Mouse (Mus musculus) spleen, postnatal 14 days (tissue): Measurements from ENCODE around the gene Nek1.
A peak's percentile ranks its signal among the peaks of the same experiment; 100 is the strongest.
"Not testable (repeated sequence)": the region's sequence is repeated elsewhere in the genome, so short reads cannot be mapped to it uniquely, and the experiment has no call there.

Experiments used
- DNase-seq, 2 experiments: peaks; one replicate each; pipeline ENCODE4 v3.0.0; 2021 to 2022; ENCODE audit warnings: low spot score in 2 of 2

The Nek1 gene

DNA sequence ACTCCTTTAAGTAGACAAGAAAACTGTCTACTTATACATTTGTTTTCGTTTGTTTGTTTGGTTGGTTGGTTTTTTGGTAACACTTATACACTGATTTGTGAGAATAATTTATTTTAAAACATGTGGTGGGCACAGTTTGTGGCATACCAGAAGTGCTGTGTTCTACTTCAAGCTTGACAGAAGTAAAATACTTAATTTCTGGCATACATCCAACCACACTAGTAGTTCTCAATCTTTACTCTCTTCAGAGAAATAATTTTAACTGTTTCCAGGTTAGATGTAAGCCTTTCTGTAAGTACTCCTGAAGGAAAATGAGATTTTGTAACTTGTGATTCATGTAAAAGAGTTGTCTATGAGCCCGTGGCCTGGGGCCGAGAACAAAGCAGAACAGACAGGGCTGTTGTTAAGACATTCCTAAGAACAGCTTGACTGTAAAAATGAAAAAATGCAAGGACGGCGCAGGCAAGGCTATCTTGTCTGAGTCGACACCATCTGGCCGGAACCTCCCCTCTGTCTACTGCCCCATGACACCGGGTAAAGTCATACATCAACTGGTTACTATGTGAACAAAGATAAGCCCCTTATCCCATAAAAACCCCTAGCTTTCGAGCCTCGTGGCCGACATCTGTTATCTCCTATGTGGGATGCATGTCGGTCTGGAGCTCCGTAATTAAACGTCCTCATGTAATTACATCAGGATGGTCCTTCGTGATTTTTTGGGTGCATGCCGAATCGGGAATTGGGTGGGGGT is 8.6 kb upstream of the Nek1 start:
- not testable (repeated sequence) for DNase-seq

DNA sequence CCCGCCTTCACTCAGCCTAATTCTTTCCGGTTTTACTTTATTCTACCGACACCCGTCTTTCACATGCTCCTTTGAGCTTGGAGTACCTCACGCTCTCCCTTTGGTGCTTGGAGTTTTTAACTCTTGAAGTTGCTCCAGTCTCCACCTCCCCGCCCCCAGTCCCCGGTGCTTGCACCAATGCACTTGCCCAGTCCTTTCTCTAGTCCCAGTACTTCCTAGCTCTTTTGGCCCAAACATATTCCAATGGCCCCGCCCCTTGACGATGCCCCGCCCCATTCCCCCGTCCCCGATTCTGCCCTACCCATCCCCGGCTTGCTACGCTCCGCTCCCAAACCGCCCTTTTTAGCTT is 460 bp upstream of the Nek1 start:
- no peak for DNase-seq

DNA sequence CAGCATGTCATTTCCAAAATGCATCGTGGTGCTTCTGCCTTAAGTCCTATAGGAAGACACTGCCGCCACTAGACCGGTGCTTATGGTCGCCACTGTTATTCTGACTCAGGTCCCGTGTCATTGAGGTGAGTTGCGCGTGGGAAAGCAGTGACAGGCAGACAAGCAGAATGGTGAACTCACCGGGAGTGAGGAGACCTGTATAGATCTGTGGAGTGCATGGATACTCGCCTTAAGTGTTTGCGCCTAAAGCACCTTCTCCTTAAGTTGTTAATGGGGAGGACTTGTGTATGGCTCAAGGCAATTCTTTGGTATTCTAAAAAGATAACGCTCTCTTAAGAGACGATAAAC is 618 bp downstream of the Nek1 start:
- DNase-seq, result no peak

DNA sequence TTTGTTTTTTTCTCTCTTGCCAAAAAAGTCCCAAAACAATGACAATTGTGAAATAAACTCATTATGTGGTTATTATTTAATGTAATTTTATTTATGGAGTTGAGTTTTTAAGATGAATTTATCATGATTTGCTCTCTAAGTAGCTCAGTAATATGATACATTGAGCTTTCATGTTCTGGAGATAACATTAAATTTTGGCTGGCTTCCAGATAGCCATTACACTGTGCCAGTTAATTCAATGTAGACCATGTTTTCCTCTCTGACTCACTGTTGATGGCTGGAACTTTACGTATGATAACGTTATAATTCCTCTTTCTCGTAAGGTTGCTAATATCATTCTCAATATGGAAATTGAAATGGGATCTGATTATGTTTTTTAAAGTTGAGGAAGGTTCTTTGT is 3.5 kb downstream of the Nek1 start:
- no peak for DNase-seq

DNA sequence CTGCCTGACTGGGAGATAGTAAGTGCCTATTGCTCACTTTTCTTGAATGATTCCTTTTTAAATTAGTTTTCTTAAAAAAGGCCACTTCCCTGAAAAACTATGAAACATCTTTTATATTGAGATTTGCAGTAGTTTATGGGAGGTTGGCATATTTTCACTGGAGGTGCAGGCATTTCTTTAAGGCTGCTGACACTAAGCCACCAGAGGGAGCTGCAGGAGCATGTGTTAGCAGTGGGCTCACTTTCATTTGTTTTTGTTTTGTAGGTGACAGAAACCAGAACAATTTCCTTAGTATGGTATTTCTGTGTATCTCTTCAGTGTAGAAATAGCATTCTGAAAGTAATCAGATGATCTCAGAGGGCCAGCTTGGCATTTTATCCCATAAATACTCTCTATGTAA is 49.0 kb downstream of the Nek1 start:
- peak in 1 of 2 experiments; percentile 44 for DNase-seq

DNA sequence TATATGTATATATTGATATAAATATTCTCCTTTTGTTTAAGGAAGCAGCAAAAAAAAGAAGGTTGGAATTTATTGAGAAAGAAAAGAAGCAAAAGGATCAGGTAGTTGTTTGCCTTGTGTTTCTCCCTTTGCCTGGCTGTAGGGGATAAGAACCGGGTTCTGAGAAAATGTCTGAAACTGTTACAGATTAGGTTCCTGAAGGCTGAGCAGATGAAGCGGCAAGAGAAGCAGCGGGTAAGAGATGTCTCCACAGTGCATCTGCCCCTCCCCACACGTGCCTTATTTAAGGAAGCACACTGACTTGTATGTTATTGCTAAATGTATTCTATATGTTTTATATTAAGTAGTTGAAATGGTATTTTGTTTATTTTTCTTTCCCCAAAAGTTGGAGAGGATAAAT is 50.9 kb downstream of the Nek1 start:
- no peak for DNase-seq

DNA sequence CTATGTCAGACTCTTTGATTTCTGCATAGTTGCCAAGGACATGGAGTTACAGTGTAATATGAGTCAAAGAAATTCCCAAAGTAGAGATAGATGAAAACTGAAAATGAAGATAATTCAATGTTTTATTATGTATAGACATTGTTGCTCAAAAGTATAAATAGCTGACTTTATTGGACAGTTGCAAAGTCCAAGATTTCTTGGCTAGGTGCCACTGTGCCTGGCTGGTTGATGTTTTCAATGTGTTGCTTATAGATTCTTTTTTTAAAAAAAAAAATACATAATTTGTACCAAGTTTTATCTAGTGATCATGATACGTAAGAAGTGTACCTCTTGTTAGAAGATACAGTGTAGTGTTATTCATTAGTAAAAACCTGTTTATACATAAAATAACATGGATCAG is 53.8 kb downstream of the Nek1 start:
- no peak for DNase-seq

DNA sequence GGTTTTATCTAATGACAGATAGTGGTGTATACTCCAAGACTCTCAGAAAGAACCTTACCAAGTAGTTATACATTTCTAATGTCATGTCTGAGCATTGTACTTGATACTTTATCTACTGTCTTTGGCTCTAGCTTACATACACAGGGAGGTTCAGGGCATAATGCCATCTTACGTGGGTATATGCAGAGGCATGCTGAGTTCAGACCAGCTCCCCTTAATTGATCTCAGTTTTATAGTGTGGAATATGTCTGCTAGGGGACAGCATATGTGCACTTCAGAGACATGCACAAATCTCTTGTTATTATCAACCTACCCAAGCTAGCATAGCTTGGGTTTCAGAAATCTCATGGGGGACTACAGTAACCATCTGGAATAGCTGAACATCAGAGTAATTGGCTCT is 60.0 kb downstream of the Nek1 start:
- DNase-seq, result no peak

DNA sequence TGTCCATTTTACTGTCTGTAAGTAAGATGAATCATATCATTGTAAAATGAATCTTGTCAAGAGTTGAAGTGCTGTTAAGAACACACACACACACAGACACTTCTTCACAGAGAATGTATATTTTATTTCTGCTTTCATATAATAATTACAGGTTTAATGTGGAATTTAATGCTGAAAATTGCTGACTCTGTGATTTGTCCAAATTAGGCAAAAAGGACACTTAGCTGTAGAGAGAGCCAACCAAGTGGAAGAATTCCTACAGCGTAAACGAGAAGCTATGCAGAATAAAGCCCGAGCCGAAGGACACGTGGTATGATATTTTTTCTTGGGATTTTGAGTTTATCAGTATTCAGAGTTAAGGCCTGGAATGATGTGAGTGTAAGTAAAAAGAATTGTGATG is 61.3 kb downstream of the Nek1 start:
- no peak for DNase-seq

DNA sequence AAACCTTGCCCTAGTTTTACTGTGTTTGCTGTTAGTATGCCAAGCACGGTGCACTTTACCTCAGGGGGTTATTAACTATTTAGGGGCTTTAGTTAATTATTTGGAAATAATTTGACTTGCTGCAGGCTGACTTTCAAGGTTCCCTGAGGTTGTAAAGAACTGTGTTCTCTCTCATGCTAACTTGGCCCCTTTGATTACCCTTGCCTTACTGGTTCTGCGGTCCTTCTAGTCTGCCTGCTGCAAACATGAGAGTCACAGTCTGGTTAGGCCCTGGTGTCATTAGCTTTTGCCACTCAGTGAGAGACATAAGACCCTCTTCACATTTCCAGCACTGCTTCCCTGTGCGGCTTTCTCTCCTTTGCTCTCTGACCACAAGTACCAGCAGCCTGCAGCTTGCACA is 64.0 kb downstream of the Nek1 start:
- no peak for DNase-seq

DNA sequence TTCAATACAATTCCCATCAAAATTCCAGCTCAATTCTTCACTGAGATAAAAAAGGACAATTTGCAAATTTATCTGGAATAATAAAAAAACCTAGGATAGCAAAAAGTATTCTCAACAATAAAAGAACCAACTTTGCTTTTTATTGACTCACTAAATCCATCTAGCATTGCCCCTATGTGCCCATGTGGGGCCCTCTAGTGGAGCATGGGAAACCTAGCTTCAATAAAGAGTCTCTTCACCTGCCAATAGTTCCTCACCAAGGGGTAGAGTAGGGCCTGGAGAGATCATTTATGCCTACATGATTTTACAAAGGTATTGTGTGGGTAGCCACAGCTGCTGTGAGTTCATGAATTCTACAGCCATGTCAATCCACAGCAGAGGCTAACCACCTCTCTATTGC is 66.1 kb downstream of the Nek1 start:
- no peak for DNase-seq

DNA sequence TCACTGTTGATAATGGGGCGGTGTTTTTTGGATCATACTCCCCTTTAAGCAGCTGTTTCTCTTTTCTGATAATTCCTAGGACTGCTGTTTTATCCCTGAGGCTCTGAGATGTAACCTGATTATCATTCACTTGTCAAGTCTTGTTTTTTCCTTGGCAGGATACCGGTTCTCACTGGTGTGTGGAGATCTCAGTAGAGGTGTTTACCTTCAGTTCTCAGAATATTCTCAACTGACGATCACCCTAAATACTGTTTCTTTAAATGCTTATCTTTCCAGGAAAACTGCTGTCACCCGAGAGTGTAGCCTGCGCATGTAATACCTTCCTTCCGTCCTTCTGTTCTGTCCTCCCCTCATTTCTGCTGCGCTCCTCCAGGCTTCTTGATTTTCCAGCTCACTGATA is 67.4 kb downstream of the Nek1 start:
- no peak for DNase-seq

DNA sequence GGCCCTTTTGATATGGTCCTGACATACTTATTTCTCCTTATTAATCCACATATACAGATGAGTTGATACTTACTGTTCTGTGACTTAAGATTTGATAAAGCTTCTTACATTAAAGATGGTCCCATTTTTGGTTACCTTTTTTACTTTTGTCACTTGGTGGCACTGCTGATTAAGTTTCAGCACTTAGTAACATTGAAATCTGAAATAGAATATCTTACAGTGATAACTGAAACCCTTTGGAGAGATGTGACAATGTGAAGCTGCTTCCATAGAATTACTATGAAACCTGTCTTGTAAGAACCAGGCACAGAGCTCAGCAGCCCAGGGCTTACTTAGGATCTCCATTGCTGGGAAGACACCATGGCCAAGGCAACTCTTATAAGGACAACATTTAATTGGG is 82.1 kb downstream of the Nek1 start:
- no peak for DNase-seq

DNA sequence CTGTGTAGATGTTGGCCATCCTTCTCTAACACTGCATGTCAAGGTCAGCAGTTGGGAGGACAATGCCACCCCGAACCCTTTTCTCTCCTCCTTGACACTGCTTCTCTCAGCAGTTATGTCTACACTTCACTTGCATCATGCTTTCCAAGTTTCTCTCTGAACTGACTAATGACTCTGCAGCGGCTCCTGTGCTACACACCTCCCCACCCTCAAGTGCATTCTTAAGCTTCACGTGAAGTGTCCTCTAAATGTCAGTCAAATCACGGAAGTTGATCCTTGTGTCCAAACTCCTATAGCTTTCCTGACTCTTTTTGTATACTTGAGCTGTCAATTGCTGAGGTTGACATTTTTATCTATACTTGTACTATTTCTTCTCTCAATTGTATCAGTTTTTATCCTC is 117.5 kb downstream of the Nek1 start:
- DNase-seq, result no peak

DNA sequence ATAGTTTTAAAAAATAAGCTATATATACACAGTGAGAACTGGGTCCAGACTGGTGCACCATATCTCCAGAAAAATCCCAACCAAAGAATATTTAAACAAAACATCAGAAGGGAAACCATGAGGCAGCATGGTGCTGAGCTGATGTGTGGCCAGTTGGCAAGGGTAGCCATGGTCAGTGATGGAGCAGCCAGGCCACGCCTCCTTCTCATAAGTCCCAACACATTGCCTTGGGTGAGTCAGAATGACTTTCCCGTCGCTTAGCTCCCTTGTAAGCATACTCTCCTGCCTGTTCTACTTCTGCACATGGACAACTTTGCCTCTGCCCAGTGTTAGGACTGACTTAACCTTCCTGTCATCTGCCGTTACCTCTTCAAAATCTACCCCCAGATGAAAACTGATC is 118.9 kb downstream of the Nek1 start:
- DNase-seq, result no peak

DNA sequence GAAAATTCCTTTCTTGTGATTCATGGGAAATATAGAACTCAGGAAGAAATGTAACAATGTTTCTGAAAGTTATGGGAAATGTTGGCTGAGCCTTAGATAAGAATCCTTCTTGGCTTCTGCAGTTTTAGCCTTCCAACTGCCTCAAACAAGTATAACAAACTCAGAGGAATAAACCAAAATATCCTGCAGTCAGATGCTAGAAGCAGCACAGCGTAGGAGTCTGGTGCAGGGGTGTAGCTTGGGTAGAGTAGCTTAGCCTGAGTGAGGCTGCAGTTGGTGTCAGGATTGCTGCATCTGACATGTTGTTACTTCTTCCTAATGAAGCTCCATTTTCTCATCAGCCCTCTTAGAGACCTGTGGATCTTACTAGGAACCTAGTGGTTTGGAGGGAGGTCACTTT is 128.6 kb downstream of the Nek1 start:
- DNase-seq, result no peak

DNA sequence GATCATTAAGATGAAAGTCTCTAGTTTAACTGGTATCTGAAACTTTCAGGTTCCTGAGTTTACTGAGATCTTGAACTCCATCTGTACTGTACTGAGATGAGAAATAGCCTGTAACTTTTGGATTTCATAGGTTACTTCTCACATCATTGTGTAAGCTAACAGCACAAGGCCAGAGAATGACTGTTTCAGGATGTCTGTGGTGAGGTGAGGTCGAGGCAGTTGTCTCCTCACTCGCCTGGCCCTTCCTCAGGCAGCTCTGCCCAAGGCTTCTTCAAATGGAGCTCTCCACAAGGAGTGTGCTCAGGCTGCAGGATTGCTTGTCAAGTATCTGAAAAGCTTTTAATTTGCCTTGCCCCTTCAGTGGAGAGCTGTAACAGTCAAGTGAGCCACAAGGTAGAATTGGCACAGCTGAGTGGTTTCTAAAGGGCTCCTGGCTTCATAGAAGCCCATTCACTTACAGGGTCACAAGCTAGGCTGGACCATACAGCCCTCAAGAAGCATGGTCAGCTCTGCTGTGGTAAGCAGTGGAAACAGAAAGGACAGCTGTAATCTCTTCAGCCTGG is 134.4 kb downstream of the Nek1 start:
- no peak for DNase-seq

DNA sequence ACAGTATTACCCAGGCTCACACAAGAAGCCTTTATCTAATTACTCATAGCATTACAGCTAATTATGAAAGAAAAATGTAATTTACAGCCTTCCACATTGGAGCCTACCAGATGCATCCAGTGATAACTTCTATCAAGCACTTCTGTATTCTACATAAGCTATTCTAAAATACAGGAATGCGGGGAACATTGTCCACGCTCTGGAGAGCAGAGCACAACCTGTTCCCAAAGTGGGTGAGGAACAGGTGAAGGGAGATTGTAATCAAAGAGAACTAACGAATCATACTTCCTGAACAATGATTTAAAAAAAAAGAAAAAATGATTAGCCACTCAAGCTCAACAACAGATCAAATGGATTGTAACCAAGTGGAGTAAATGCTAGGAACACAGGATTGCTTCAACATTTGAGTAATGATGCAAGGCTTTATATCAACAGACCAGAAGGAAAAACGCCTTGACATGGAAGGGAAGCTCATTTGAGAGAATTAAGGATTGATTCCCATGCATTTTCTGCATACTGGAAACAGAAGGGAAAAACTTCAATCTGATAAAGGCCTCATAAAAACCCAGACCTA is 139.7 kb downstream of the Nek1 start:
- no peak for DNase-seq

DNA sequence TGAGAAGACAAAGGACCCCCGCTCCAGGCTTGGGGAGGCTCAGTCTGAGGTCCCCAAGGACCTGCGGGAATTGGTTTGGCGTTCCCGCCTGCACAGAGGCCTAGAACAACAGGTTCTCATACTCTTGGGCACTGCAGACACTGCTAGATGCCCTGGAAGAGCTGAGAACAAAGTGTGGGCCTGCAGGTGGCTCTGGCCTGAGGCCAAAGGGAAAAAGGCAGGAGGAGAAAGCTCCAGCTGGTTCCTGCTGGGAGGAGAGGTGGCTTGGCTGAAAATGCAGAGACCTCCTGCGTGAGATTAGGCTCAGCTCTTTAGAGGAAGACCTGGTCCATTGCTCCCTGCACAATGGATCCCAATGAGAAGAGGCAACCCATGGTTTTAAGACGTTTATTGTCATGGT is 148.9 kb downstream of the Nek1 start:
- no peak for DNase-seq

DNA sequence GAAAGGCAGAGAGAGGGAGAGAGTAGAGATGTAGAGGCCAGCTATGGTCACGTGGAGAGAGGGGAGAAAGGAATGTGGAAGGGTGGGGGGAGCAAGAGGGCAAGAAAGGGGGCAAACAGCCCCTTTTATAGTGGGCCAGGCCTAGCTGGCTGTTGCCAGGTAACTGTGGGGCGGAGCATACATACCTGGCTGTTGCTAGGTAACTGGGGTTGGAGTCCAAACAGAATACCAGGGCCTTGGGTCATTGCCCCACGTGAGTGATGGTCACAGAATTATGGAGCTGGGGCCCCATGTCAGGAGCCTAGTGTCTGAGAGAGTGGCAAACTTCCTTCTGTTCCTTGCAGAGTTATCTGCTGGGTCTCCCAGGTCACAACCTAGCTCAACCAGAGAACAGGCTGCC is 149.3 kb downstream of the Nek1 start:
- no peak for DNase-seq

DNA sequence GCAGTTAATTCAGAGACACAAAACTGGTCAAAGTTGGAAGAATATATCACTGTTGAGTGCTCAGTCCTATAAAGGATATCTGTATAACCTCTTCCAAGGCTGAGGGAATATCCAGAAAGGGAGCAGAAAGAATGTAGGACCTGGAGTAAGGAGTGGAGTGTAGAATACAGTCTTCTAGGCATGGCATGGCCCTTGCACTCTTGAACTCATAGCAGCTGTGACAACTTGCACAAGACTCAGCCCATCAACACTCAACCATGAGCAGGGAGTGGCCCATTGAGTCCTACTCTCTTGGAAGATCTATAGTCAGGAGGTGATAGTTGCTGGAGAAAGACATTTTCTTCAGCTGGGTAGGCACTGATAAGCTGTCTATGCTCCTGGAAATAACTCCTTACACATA is 149.8 kb downstream of the Nek1 start:
- DNase-seq, result no peak

DNA sequence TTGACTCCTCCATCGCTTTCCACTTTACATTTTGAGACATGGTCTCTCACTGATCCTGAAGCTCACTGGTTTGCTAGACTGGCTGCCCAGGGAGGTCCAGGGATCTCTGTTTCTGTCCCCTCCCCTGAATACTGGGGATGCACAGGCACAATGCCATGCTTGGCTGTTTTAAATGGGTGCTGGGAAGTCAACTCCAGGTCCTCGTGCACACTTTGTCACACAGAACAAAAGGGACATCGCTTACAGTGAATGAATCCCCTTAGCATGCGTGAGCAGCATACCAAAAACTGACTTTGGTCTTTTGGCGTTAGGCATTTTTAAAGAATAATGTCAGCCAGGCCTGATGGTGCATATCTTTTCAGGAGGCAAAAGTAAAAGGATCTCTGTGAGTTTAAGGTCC is 155.7 kb downstream of the Nek1 start:
- no peak for DNase-seq

DNA sequence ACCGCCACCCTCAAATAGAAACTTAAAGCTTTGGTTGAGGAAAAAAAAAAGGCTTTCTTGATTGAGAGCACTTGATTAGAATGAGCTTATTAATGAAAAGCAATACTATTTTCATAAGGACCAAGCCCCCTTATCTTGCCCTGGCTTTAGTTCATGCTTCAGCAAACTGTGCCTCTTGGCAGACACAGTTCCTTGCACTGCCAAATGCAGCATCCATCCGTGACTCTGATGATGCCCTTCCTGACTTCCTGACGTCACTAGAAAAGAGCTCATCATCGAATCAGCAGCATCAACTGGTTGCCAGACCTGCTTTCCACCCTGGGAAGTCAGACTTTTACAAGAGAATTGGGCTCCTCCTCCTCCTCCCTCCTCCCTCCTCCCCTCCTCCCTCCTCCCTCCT is 157.6 kb downstream of the Nek1 start:
- DNase-seq, result no peak

DNA sequence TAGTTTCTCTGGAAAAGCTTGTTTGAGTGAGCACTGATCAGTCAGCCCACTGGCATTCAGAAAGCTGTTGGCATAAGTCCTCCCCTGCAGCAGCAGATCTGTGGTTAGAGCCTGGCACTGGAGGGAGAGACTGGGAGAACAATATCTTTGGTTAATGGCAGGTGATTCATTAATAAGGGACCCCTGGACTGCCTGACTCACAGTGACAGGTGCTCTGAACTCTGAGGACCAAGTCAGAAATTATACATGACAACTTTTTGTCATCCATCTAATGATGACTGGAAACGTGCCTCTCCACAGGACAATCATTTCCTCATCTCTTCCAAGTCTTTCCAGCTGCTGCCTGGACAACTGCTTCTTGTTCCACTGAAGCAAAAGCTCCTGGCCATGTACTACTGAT is 163.4 kb downstream of the Nek1 start:
- no peak for DNase-seq
